ENCODE assay signal across 17 mouse cellular contexts in the genomic region with DNA sequence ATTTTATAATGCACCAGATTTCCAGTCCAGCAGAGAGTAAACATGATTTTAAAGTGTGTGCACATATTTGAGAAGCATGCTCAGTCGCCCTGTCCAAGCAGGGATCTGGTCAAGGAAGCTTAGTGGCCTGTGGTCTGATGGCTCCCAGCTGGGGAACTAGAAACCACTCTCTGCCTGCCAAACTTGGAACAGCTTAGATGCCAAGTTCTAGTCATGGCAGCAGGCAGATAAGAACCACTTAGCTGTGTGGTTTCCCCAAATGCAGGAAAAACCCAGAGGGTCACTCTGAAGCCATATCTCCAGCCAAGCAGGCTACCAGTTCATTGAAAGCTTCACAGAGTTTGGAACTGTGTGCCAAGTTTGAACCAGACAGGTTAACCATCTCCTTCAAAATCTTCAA.
"Had no signal": no experiment of that assay in that cellular context is flagged by ENCODE, and none has a peak within 500 bp of the region (broad histone marks: within the 10 kb centered on the region; RNA-seq: fewer than 3 reads in every experiment).

No protein-coding gene starts in this region.

- H3K27me3 ChIP-seq: limb, embryonic 12.5 days; liver, embryonic 13.5 days; neural tube, embryonic 13.5 days; stomach, embryonic 15.5 days had no signal

- H3K4me2 ChIP-seq: limb, embryonic 12.5 days; liver, embryonic 13.5 days; midbrain, embryonic 11.5 days; neural tube, embryonic 13.5 days; stomach, embryonic 15.5 days had no signal

- H3K9ac ChIP-seq: limb, embryonic 12.5 days; liver, embryonic 13.5 days; liver, postnatal 0 days; neural tube, embryonic 13.5 days; stomach, embryonic 15.5 days had no signal

- DNase-seq: kidney, adult 18-20 months; kidney, postnatal 25 days; layer of hippocampus, adult 9-11 months; layer of hippocampus, postnatal 36 days; liver; liver, embryonic 13.5 days; liver, postnatal 0 days; right cerebral cortex, postnatal 14 days; thymus, adult 2 months; thymus, postnatal 4 days had no signal

- H3K27ac ChIP-seq: limb, embryonic 12.5 days; liver, embryonic 13.5 days; macrophage; neural tube, embryonic 13.5 days; stomach, embryonic 15.5 days had no signal

- ATAC-seq: liver, postnatal 0 days; midbrain, embryonic 16.5 days had no signal

- H3K4me3 ChIP-seq: limb, embryonic 12.5 days; liver, embryonic 13.5 days; megakaryocyte, embryonic 14.5 days; neural tube, embryonic 13.5 days; stomach, embryonic 15.5 days had no signal

- H3K9me3 ChIP-seq: limb, embryonic 12.5 days; liver, embryonic 13.5 days; neural tube, embryonic 13.5 days; stomach, embryonic 15.5 days had no signal

- H3K36me3 ChIP-seq: limb, embryonic 12.5 days; liver, embryonic 13.5 days; neural tube, embryonic 13.5 days; stomach, embryonic 15.5 days had no signal

- H3K4me1 ChIP-seq: limb, embryonic 12.5 days; liver, embryonic 13.5 days; neural tube, embryonic 13.5 days; stomach, embryonic 15.5 days had no signal
